Mouse (Mus musculus) stomach, postnatal 0 days (tissue): Measurements from ENCODE around the gene Kcnn3. TPM values are rescaled to one million over a fixed set of nuclear protein-coding genes. Genes with fewer than 3 reads are reported as not detected.
A peak's percentile ranks its signal among the peaks of the same experiment; 100 is the strongest.

Source experiments
- ATAC-seq: fragments of 200-750 bp; cut with Nextera tagmentation; 2 replicates; pipeline ENCODE4 v1.8.0; 2017; ENCODE audit not compliant: low FRiP score, low TSS enrichment
- DNase-seq: peaks from one replicate; pipeline ENCODE4 v3.0.0-alpha.2; 2016; ENCODE audit warnings: low spot score
- H3K27ac ChIP-seq: fragments of 300-500 bp; sonication (generic); replicated peaks from 2 replicates; pipeline ENCODE4 v1.5.1; 2014; ENCODE audit warnings: mild to moderate bottlenecking, control low read depth
- H3K27me3 ChIP-seq: fragments of 300-500 bp; sonication (generic); 2 replicates; pipeline ENCODE4 v1.6.1; 2014; ENCODE audit warnings: low read length; ENCODE audit not compliant: control insufficient read depth, insufficient read depth
- H3K36me3 ChIP-seq: fragments of 300-500 bp; sonication (generic); 2 replicates; pipeline ENCODE4 v1.6.1; 2014; ENCODE audit warnings: low read length, mixed read lengths; ENCODE audit not compliant: control insufficient read depth, insufficient read depth
- H3K4me1 ChIP-seq: fragments of 300-500 bp; sonication (generic); replicated peaks from 2 replicates; pipeline ENCODE4 v1.6.1; 2014; ENCODE audit warnings: antibody characterized with exemption; ENCODE audit not compliant: control insufficient read depth, insufficient read depth
- H3K4me2 ChIP-seq: fragments of 300-500 bp; sonication (generic); replicated peaks from 2 replicates; pipeline ENCODE4 v1.6.1; 2014; ENCODE audit warnings: low read depth, mild to moderate bottlenecking, control low read depth, moderate library complexity
- H3K4me3 ChIP-seq: fragments of 300-500 bp; sonication (generic); 2 replicates; pipeline ENCODE4 v1.5.1; 2014; ENCODE audit warnings: low read depth, low read length, control low read depth
- H3K9ac ChIP-seq: fragments of 300-500 bp; sonication (generic); 2 replicates; pipeline ENCODE4 v1.6.1; 2014; ENCODE audit warnings: mild to moderate bottlenecking, low read length, control low read depth, mixed read lengths
- H3K9me3 ChIP-seq: fragments of 300-500 bp; sonication (generic); 2 replicates; pipeline ENCODE4 v1.6.1; 2016; ENCODE audit warnings: low read length; ENCODE audit not compliant: control insufficient read depth
- CTCF ChIP-seq: IDR thresholded peaks from 2 replicates; pipeline ENCODE4 v1.5.1; 2016; ENCODE audit warnings: antibody characterized with exemption, low read depth, mild to moderate bottlenecking, moderate library complexity
- EP300 ChIP-seq: optimal IDR thresholded peaks from 2 replicates; pipeline ENCODE3; 2016; ENCODE audit warnings: antibody characterized with exemption
- WGBS: fragments of 180-500 bp; shearing (Covaris S2); extraction: QIAGEN DNeasy Blood & Tissue Kit; methylation state at CpG from one replicate; pipeline ENCODE4 v1.1.7; 2014; 5-methylcytosine and 5-hydroxymethylcytosine counted together
- polyA plus RNA-seq: library from polyadenylated mRNA; unstranded; fragments of >200 nt; fragmentation: Nextera tagmentation; extraction: Ambion mirVana; gene quantifications from 2 replicates; pipeline ENCODE4 v1.2.1, GENCODE M21; 2015

Kcnn3 gene
- polyA plus RNA-seq, 1 experiment from 2014 or later = 4.5 TPM

GRCm38 (mm10) chr3:89671334-89671733, 151.4 kb downstream of the Kcnn3 start:
- Histone ChIP-seq H3K4me2 (no peak overlapping the region), H3K9ac (no peak overlapping the region), H3K27me3 (no peaks in the 10 kb centered on the region), H3K4me3 (no peak overlapping the region), H3K36me3 (no peaks in the 10 kb centered on the region), H3K9me3 (no peaks in the 10 kb centered on the region), H3K27ac (no peak overlapping the region), H3K4me1 (no peaks in the 10 kb centered on the region)
- DNase-seq (no peak), ATAC-seq (no peak)
- WGBS = 42% methylated on average over 6 of the region's 6 CpGs
- TF ChIP-seq CTCF (no peak), EP300 (no peak)

GRCm38 (mm10) chr3:89672573-89673317, 152.8 kb downstream of the Kcnn3 start:
- ATAC-seq (no peak), DNase-seq (no peak)
- Histone ChIP-seq H3K4me2 (no peak overlapping the region), H3K4me1 (no peaks in the 10 kb centered on the region), H3K9me3 (no peaks in the 10 kb centered on the region), H3K36me3 (no peaks in the 10 kb centered on the region), H3K27ac (no peak overlapping the region), H3K9ac (no peak overlapping the region), H3K4me3 (no peak overlapping the region), H3K27me3 (no peaks in the 10 kb centered on the region)
- TF ChIP-seq EP300 (no peak), CTCF (no peak)
- 66% methylated on average over 12 of the region's 12 CpGs for WGBS

- Histone ChIP-seq H3K4me3 (no peak overlapping the region), H3K9me3 (no peaks in the 10 kb centered on the region), H3K27me3 (no peaks in the 10 kb centered on the region), H3K4me2 (no peak overlapping the region), H3K27ac (no peak overlapping the region), H3K4me1 (no peaks in the 10 kb centered on the region), H3K36me3 (no peaks in the 10 kb centered on the region), H3K9ac (no peak overlapping the region)
- 79% methylated on average over 5 of the region's 5 CpGs for WGBS
- no peak for TF ChIP-seq CTCF
- TF ChIP-seq EP300 = no peak
- DNase-seq (no peak), ATAC-seq (no peak)
These were observed 157.7 kb downstream of the Kcnn3 start for GRCm38 (mm10) chr3:89677617-89678016.

GRCm38 (mm10) chr3:89686031-89686430, 166.1 kb downstream of the Kcnn3 start:
- no peaks in the 10 kb centered on the region for H3K36me3 ChIP-seq
- no peak overlapping the region for H3K27ac ChIP-seq
- H3K4me2 ChIP-seq = no peak overlapping the region
- H3K4me1 ChIP-seq = no peaks in the 10 kb centered on the region
- no peak overlapping the region for H3K9ac ChIP-seq
- H3K4me3 ChIP-seq = no peak overlapping the region
- WGBS = 44% methylated on average over 5 of the region's 5 CpGs
- ATAC-seq = 0 out of 2 replicates have a peak, but pooled peaks have one; percentile 27
- TF ChIP-seq CTCF (no peak), EP300 (no peak)
- no peak for DNase-seq
- no peaks in the 10 kb centered on the region for H3K27me3 ChIP-seq
- no peaks in the 10 kb centered on the region; the same call in 1 of the 2 replicates for H3K9me3 ChIP-seq

- WGBS = 6% methylated on average over 25 of the region's 25 CpGs
- peak overlapping the region; percentile 32 for H3K4me3 ChIP-seq
- H3K9ac ChIP-seq = peak overlapping the region; percentile 59
- no peaks in the 10 kb centered on the region for H3K36me3 ChIP-seq
- H3K27ac ChIP-seq = no peak overlapping the region
- TF ChIP-seq EP300 (no peak), CTCF (peak; percentile 100)
- peak overlapping the region; percentile 51 for H3K4me2 ChIP-seq
- ATAC-seq (peak; percentile 86), DNase-seq (peak; percentile 89)
- H3K4me1 ChIP-seq = no peaks in the 10 kb centered on the region
- H3K27me3 ChIP-seq = no peaks in the 10 kb centered on the region
- H3K9me3 ChIP-seq = no peaks in the 10 kb centered on the region; the same call in 1 of the 2 replicates
These were observed 169.0 kb downstream of the Kcnn3 start for GRCm38 (mm10) chr3:89688694-89689581.
